Comparison of ENCODE assay signal across 8 mouse cellular contexts in genomic region chr6:127974000-127974399, GRCm38 (mm10).
A peak's percentile ranks its signal among the peaks of the same experiment; 100 is the strongest.
DNase-seq lines count a peak whose midpoint lies in the region; ATAC-seq and TF ChIP-seq lines count a peak whose summit lies in the region.
"Had no signal": no experiment of that assay in that cellular context is flagged by ENCODE, and none has a peak within 500 bp of the region (broad histone marks: within the 10 kb centered on the region; RNA-seq: fewer than 3 reads in every experiment).

No protein-coding gene starts in this region.

- 0 out of 2 replicates have a peak overlapping the region, but pooled peaks have one; percentile 14 for H3K27ac ChIP-seq in kidney, embryonic 15.5 days
- H3K27ac ChIP-seq in hindbrain, embryonic 11.5 days (ENCODE audit: low read depth, low read length): 0 out of 2 replicates have a peak overlapping the region, but pooled peaks have one; percentile 36
- H3K27ac ChIP-seq in midbrain, postnatal 0 days (ENCODE audit: low read depth, low read length): peak overlapping the region; percentile 48
- H3K27ac ChIP-seq: gastrocnemius, adult 2 months had no signal

- no peak overlapping the region for H3K9ac ChIP-seq in kidney, embryonic 15.5 days
- H3K9ac ChIP-seq in hindbrain, embryonic 11.5 days (ENCODE audit: low read depth, low read length): no peak overlapping the region
- H3K9ac ChIP-seq in midbrain, postnatal 0 days (replicated peaks; ENCODE audit: low read length, poor library complexity, severe bottlenecking): no peak overlapping the region

- TF ChIP-seq CTCF in brain, embryonic 14.5 days (IDR thresholded peaks at IDR 0.05; ENCODE audit: borderline replicate concordance, extremely low read depth, insufficient read depth, insufficient read length): no peak
- 0 out of 2 replicates have a peak, but pooled peaks have one; percentile 0 for TF ChIP-seq CTCF in midbrain, postnatal 0 days (IDR thresholded peaks at IDR 0.05)

- TF ChIP-seq POLR2A in brain, embryonic 14.5 days (IDR thresholded peaks at IDR 0.05; ENCODE audit: borderline replicate concordance, extremely low read depth, insufficient read depth, insufficient read length, poor library complexity, severe bottlenecking): no peak

- ATAC-seq in kidney, embryonic 15.5 days (replicated peaks; ENCODE audit: low FRiP score): peak; percentile 66
- peak; percentile 33; the same call in 1 of the 2 replicates for ATAC-seq in hindbrain, embryonic 11.5 days (ENCODE audit: low FRiP score)
- ATAC-seq in midbrain, postnatal 0 days (ENCODE audit: low FRiP score): no peak

- H3K27me3 ChIP-seq in kidney, embryonic 15.5 days: no peaks in the 10 kb centered on the region
- H3K27me3 ChIP-seq in hindbrain, embryonic 11.5 days (ENCODE audit: control insufficient read depth, insufficient read depth, low read length): no peaks in the 10 kb centered on the region; the same call in 1 of the 2 replicates
- no peaks in the 10 kb centered on the region for H3K27me3 ChIP-seq in midbrain, postnatal 0 days (ENCODE audit: insufficient read depth, low read length)

- H3K4me2 ChIP-seq in kidney, embryonic 15.5 days: no peak overlapping the region
- no peak overlapping the region for H3K4me2 ChIP-seq in hindbrain, embryonic 11.5 days (replicated peaks; ENCODE audit: low read depth, low read length)
- H3K4me2 ChIP-seq in midbrain, postnatal 0 days (ENCODE audit: low read depth, low read length, poor library complexity, severe bottlenecking): no peak overlapping the region

- no peak overlapping the region for H3K4me3 ChIP-seq in kidney, embryonic 15.5 days (replicated peaks)
- H3K4me3 ChIP-seq in hindbrain, embryonic 11.5 days (ENCODE audit: low read depth, low read length): no peak overlapping the region
- no peak overlapping the region for H3K4me3 ChIP-seq in midbrain, postnatal 0 days (ENCODE audit: low read depth, low read length)
- H3K4me3 ChIP-seq: gastrocnemius, adult 2 months had no signal

- 15% methylated on average over 9 of the region's 9 CpGs for WGBS in kidney, embryonic 15.5 days
- 37% methylated on average over 9 of the region's 9 CpGs for WGBS in hindbrain, embryonic 11.5 days
- WGBS in midbrain, postnatal 0 days: 37% methylated on average over 9 of the region's 9 CpGs

- H3K9me3 ChIP-seq in kidney, embryonic 15.5 days (replicated peaks): no peaks in the 10 kb centered on the region
- no peaks in the 10 kb centered on the region for H3K9me3 ChIP-seq in hindbrain, embryonic 11.5 days (ENCODE audit: control insufficient read depth, low read length)
- H3K9me3 ChIP-seq in midbrain, postnatal 0 days (ENCODE audit: low read length): no peaks in the 10 kb centered on the region

- intact Hi-C loops in left cerebral cortex, postnatal 36 days (cut with DNase I): loop anchor here (5.0 kb wide), 1 partner anchor 58 kb away; no protein-coding TSS in a partner anchor

- DNase-seq in kidney, adult 8-10 months: no peak
- peak; percentile 49 for DNase-seq in brain, embryonic 14.5 days (ENCODE audit: low read depth)
- DNase-seq in hindbrain, embryonic 11.5 days (ENCODE audit: low spot score): no peak
- peak; percentile 40 for DNase-seq in midbrain, postnatal 0 days (ENCODE audit: low spot score)
- no peak for DNase-seq in left cerebral cortex, postnatal 36 days (ENCODE audit: low spot score in 2 of 2)
- DNase-seq in lung, postnatal 14 days: no peak
- DNase-seq: gastrocnemius, adult 2 months had no signal

- peaks cover 32% of the 10 kb centered on the region for H3K4me1 ChIP-seq in kidney, embryonic 15.5 days
- H3K4me1 ChIP-seq in hindbrain, embryonic 11.5 days (replicated peaks; ENCODE audit: control insufficient read depth, insufficient read depth, low read length): peaks cover 8% of the 10 kb centered on the region; the same call in 1 of the 2 replicates
- H3K4me1 ChIP-seq in midbrain, postnatal 0 days (ENCODE audit: insufficient read depth, low read length): no peaks in the 10 kb centered on the region

- H3K36me3 ChIP-seq in kidney, embryonic 15.5 days: no peaks in the 10 kb centered on the region
- H3K36me3 ChIP-seq in hindbrain, embryonic 11.5 days (ENCODE audit: control insufficient read depth, insufficient read depth, low read length): no peaks in the 10 kb centered on the region
- H3K36me3 ChIP-seq in midbrain, postnatal 0 days (ENCODE audit: insufficient read depth, low read length): no peaks in the 10 kb centered on the region

Comparison
In these comparisons a context has a peak if more than half of its experiments do, and no peak if none do; other contexts are left out.
1. DNase-seq: peak in brain, embryonic 14.5 days (single experiment) and midbrain, postnatal 0 days (single experiment); none in kidney, adult 8-10 months (0 of 2), hindbrain, embryonic 11.5 days (single experiment), left cerebral cortex, postnatal 36 days (0 of 2) and lung, postnatal 14 days (single experiment).
2. Peak in every context shown above with its lines, with median percentiles within 50 percentile points of each other: H3K27ac ChIP-seq.